Mouse (Mus musculus): ENCODE results near the gene 1700023F06Rik. TPM values are rescaled to one million over a fixed set of nuclear protein-coding genes. Genes with fewer than 3 reads are reported as not detected.

The 1700023F06Rik gene
- polyA plus RNA-seq (2014; fragmentation: Nextera tagmentation; extraction: Ambion mirVana), result 1.4 and 2.4 TPM in 2 replicates

DNA sequence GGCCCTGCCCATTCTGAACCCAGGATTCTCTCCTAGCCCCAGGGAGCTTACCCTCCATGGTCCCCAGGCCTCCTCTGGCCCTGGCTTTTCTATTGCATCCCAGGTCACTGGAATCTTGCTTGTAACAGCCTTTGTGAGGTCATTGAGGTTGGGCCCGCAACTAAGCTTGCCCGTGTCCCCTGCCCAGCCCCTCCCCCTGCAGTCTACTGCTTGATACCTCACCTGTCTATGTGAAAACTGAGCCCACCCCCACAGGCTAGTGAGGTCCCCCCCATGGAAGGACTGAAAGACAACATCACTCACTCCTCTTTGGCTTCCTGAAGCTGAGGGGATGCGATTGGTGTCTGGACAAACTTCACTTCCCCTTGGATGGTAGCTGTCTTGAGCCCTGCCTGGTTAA is at the start of gene 1700023F06Rik:
Gene 1700023F06Rik (minus strand): TSS at position 101 of the 400 bp plus-strand sequence.
- Histone ChIP-seq H3K36me3 (ENCODE audit: control insufficient read depth, insufficient read depth, low read length) (no peaks in the 10 kb centered on the region), H3K4me3 (ENCODE audit: low read depth, low read length) (no peak within 1 kb of the TSS), H3K9me3 (ENCODE audit: control insufficient read depth, low read length) (no peaks in the 10 kb centered on the region), H3K27me3 (ENCODE audit: control insufficient read depth, insufficient read depth, low read length) (no peaks in the 10 kb centered on the region), H3K4me1 (ENCODE audit: control insufficient read depth, insufficient read depth, low read length) (no peaks in the 10 kb centered on the region), H3K27ac (ENCODE audit: low read depth, low read length) (no peak within 1 kb of the TSS), H3K4me2 (ENCODE audit: low read depth, low read length) (no peak within 1 kb of the TSS), H3K9ac (replicated peaks; ENCODE audit: low read depth, low read length) (no peak within 1 kb of the TSS)
- ATAC-seq (ENCODE audit: low read depth), result no peak
- WGBS, result 83% methylated on average over 3 of the region's 3 CpGs

DNA sequence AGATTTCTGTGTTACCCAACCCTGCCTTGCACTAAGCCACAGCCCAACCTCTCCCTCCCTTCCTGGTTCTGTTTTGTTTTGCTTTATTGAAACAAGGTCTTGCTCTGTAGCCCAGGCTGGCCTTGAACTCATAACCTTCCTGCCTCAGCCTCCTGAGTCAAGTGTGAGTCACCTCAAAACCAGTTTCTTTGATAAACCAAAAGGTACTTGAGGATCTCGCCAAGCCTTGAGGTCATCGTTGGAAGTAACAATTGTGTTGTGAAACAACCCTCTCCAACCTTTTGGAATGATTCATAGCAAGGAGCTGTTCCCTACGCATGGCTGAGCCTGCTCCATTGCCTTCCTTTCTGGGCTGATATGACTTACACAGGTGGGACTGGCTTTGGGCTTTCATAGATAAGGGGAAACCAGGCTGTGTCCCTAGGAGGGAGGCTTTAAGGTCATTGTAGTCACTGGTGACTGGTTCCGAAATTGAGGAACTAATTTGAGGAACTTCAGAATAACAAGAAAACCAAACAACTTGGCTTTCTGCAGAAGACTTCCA is 49.7 kb upstream of the 1700023F06Rik start:
- Histone ChIP-seq H3K27me3 (ENCODE audit: control insufficient read depth, insufficient read depth, low read length) (no peaks in the 10 kb centered on the region), H3K4me3 (ENCODE audit: low read depth, low read length) (no peak overlapping the region), H3K27ac (ENCODE audit: low read depth, low read length) (no peak overlapping the region), H3K9me3 (ENCODE audit: control insufficient read depth, low read length) (no peaks in the 10 kb centered on the region), H3K4me1 (ENCODE audit: control insufficient read depth, insufficient read depth, low read length) (peaks cover 6% of the 10 kb centered on the region), H3K9ac (replicated peaks; ENCODE audit: low read depth, low read length) (no peak overlapping the region), H3K4me2 (ENCODE audit: low read depth, low read length) (no peak overlapping the region), H3K36me3 (ENCODE audit: control insufficient read depth, insufficient read depth, low read length) (no peaks in the 10 kb centered on the region)
- no peak for ATAC-seq (ENCODE audit: low read depth)
- 90% methylated on average over 4 of the region's 4 CpGs for WGBS

DNA sequence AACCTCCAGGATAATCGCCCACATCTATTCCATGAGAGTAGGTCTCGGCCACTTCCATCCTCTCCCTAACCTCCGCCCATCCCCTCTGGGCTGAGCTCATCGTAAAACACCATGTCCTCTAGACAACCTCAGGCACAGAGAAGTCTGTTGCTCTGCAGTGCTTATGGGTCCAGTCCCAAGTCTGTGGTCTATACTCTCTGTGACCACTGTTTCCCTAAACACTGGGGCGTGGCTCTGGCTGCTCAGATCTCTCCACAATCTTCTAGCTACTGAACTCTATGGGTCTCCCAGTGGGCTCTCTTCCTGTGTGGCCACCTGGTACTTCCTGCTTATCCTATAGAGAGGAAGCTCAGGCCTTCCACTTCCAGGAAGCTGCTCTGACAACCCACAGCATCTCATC is 45.2 kb upstream of the 1700023F06Rik start:
- H3K4me2 ChIP-seq (ENCODE audit: low read depth, low read length), result no peak overlapping the region
- no peak for ATAC-seq (ENCODE audit: low read depth)
- H3K36me3 ChIP-seq (ENCODE audit: control insufficient read depth, insufficient read depth, low read length), result no peaks in the 10 kb centered on the region
- H3K27ac ChIP-seq (ENCODE audit: low read depth, low read length), result no peak overlapping the region
- H3K4me1 ChIP-seq (ENCODE audit: control insufficient read depth, insufficient read depth, low read length), result no peaks in the 10 kb centered on the region
- no peaks in the 10 kb centered on the region for H3K27me3 ChIP-seq (ENCODE audit: control insufficient read depth, insufficient read depth, low read length)
- 77% methylated on average over 5 of the region's 5 CpGs for WGBS
- H3K9me3 ChIP-seq (ENCODE audit: control insufficient read depth, low read length), result no peaks in the 10 kb centered on the region
- H3K4me3 ChIP-seq (ENCODE audit: low read depth, low read length), result no peak overlapping the region
- no peak overlapping the region for H3K9ac ChIP-seq (replicated peaks; ENCODE audit: low read depth, low read length)

DNA sequence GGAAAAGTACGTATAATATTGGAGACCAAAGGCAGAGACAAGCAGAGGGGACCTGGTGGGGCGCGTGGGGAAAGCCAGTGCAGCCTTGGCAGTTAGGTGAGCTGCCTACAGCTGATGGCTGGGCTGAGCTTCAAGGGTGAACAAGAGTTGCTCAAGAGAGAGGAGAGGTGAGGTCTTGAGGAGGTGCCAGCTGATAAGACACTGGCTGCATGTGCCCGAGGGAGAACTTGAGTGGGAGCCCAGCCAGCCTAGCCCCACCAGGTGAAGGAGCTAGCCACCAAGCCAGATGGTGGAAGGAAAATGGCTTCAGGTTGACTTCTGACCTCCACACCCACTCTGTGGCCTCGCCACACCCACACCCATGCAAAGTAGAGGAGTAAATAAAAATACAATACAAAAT is 44.0 kb upstream of the 1700023F06Rik start:
- no peaks in the 10 kb centered on the region for H3K36me3 ChIP-seq (ENCODE audit: control insufficient read depth, insufficient read depth, low read length)
- no peak for ATAC-seq (ENCODE audit: low read depth)
- no peaks in the 10 kb centered on the region for H3K27me3 ChIP-seq (ENCODE audit: control insufficient read depth, insufficient read depth, low read length)
- 94% methylated on average over 5 of the region's 5 CpGs for WGBS
- no peak overlapping the region for H3K27ac ChIP-seq (ENCODE audit: low read depth, low read length)
- H3K4me3 ChIP-seq (ENCODE audit: low read depth, low read length), result no peak overlapping the region
- no peaks in the 10 kb centered on the region for H3K9me3 ChIP-seq (ENCODE audit: control insufficient read depth, low read length)
- H3K4me1 ChIP-seq (ENCODE audit: control insufficient read depth, insufficient read depth, low read length), result no peaks in the 10 kb centered on the region
- H3K9ac ChIP-seq (replicated peaks; ENCODE audit: low read depth, low read length), result no peak overlapping the region
- H3K4me2 ChIP-seq (ENCODE audit: low read depth, low read length), result no peak overlapping the region

DNA sequence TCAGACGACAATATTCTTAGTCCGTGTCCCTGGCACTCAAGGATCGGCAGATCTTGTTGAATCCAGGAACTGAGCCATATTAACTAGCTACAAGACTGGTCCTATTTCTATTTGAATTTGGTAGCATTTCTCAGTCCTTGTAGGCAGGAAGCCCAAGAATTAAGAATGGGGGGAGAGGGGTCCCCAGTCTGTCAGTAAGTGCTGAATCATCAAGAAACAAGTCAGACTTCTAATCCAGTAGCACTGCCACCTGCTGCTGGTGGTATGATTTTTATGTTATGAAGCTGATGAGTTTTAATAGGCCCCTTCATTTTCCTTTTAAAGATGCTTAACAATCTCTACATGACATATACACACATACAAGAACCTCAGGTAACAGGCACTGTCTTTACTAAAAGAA is 42.0 kb upstream of the 1700023F06Rik start:
- Histone ChIP-seq H3K27me3 (ENCODE audit: control insufficient read depth, insufficient read depth, low read length) (no peaks in the 10 kb centered on the region), H3K9ac (replicated peaks; ENCODE audit: low read depth, low read length) (no peak overlapping the region), H3K4me1 (ENCODE audit: control insufficient read depth, insufficient read depth, low read length) (peaks cover 6% of the 10 kb centered on the region; the same call in 1 of the 2 replicates), H3K4me2 (ENCODE audit: low read depth, low read length) (no peak overlapping the region), H3K9me3 (ENCODE audit: control insufficient read depth, low read length) (no peaks in the 10 kb centered on the region), H3K27ac (ENCODE audit: low read depth, low read length) (no peak overlapping the region), H3K36me3 (ENCODE audit: control insufficient read depth, insufficient read depth, low read length) (no peaks in the 10 kb centered on the region), H3K4me3 (ENCODE audit: low read depth, low read length) (no peak overlapping the region)
- WGBS, result 96% methylated on average over 3 of the region's 3 CpGs
- no peak for ATAC-seq (ENCODE audit: low read depth)

DNA sequence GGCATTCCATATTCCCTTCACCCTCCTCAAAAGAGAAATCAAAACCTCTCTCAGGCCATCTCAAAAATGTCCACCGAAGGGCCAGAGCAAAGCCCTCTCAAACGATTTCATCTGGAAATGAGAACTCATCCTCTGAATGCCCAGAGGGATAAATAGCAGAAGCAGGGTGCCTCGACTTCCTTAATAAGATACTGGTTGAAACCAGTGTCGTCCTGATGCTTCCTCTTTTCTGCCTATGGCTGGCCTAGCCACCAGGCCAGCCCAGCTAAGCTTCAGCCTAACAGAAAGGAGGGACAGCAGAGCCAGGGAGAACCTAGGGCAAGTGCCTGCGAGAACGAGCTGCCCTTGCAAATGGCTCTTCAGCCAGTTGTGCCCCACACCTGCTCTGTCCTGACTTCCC is 41.2 kb upstream of the 1700023F06Rik start:
- ATAC-seq (ENCODE audit: low read depth), result no peak
- no peaks in the 10 kb centered on the region for H3K27me3 ChIP-seq (ENCODE audit: control insufficient read depth, insufficient read depth, low read length)
- H3K9me3 ChIP-seq (ENCODE audit: control insufficient read depth, low read length), result no peaks in the 10 kb centered on the region
- peaks cover 6% of the 10 kb centered on the region; the same call in 1 of the 2 replicates for H3K4me1 ChIP-seq (ENCODE audit: control insufficient read depth, insufficient read depth, low read length)
- no peak overlapping the region for H3K4me3 ChIP-seq (ENCODE audit: low read depth, low read length)
- no peak overlapping the region for H3K9ac ChIP-seq (replicated peaks; ENCODE audit: low read depth, low read length)
- H3K27ac ChIP-seq (ENCODE audit: low read depth, low read length), result no peak overlapping the region
- no peaks in the 10 kb centered on the region for H3K36me3 ChIP-seq (ENCODE audit: control insufficient read depth, insufficient read depth, low read length)
- 80% methylated on average over 6 of the region's 6 CpGs for WGBS
- H3K4me2 ChIP-seq (ENCODE audit: low read depth, low read length), result no peak overlapping the region

GRCm38 (mm10) chr11:103248837-103249236 is 40.5 kb upstream of the 1700023F06Rik start:
- Histone ChIP-seq H3K36me3 (ENCODE audit: control insufficient read depth, insufficient read depth, low read length) (no peaks in the 10 kb centered on the region), H3K4me2 (ENCODE audit: low read depth, low read length) (no peak overlapping the region), H3K9me3 (ENCODE audit: control insufficient read depth, low read length) (no peaks in the 10 kb centered on the region), H3K27me3 (ENCODE audit: control insufficient read depth, insufficient read depth, low read length) (no peaks in the 10 kb centered on the region), H3K4me3 (ENCODE audit: low read depth, low read length) (no peak overlapping the region), H3K27ac (ENCODE audit: low read depth, low read length) (no peak overlapping the region), H3K9ac (replicated peaks; ENCODE audit: low read depth, low read length) (no peak overlapping the region), H3K4me1 (ENCODE audit: control insufficient read depth, insufficient read depth, low read length) (peaks cover 6% of the 10 kb centered on the region; the same call in 1 of the 2 replicates)
- 86% methylated on average over 5 of the region's 5 CpGs for WGBS
- no peak for ATAC-seq (ENCODE audit: low read depth)

DNA sequence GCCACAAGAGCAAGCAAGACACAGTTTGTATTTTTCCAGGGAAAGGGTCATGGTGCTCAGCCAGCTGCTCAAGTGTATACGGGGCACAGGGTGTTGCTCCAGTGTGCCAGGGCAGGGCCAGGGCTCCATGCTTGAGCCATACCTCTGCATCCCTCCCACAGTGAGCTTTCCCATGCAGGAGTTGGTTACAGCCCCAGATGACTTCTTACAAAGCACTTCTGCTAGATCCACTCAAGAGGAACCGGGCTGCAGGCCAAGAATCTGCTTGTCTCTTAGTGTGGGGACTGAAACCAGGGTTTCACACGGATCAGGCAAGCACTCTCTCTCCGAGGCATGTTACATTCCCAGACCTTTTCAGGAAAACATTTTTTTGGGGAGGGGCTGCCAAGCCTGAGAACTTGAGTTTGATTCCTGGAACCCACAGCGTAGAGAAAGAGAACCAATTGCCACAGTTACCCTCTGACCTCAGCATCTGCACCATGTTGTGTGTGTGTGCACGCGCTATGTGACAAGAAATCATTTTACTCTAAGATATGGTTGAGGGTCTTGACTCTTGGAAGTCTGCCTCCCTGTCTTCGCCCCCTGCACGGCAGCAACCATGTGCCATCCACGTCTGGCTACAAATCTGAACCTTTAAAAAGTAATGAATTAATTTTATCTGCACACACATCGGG is 39.3 kb upstream of the 1700023F06Rik start:
- Histone ChIP-seq H3K36me3 (ENCODE audit: control insufficient read depth, insufficient read depth, low read length) (no peaks in the 10 kb centered on the region), H3K4me3 (ENCODE audit: low read depth, low read length) (no peak overlapping the region), H3K9ac (replicated peaks; ENCODE audit: low read depth, low read length) (no peak overlapping the region), H3K4me2 (ENCODE audit: low read depth, low read length) (no peak overlapping the region), H3K9me3 (ENCODE audit: control insufficient read depth, low read length) (no peaks in the 10 kb centered on the region), H3K4me1 (ENCODE audit: control insufficient read depth, insufficient read depth, low read length) (peaks cover 6% of the 10 kb centered on the region; the same call in 1 of the 2 replicates), H3K27ac (ENCODE audit: low read depth, low read length) (peak overlapping the region; percentile 52; the same call in 1 of the 2 replicates), H3K27me3 (ENCODE audit: control insufficient read depth, insufficient read depth, low read length) (no peaks in the 10 kb centered on the region)
- WGBS, result 62% methylated on average over 11 of the region's 11 CpGs
- no peak for ATAC-seq (ENCODE audit: low read depth)

DNA sequence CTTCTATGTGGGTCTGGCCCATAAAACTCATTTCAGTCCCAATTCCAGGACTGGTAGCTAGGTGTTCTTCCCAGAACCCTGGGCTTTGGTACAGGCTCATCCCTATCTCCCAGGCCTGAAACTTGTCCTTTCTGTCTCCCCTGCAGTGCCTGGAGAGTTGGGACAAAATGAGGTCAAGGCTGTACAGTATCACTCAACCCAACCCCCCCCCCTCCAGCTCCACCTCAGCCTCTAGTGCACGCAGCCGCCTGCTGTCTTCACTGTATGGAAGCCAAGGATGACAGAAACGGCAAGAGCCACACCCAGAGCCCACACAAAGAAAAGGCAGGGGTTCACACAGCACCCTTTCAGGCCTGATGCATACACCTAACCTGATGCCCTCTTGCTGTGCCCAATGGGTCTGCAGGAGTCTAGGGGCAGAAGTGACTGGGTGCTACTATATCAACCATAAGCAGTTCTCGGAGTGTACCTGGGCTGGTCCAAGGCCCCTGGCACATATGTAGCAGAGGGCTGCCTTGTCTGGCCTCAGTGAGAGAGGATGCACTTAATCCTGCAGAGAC is 38.5 kb upstream of the 1700023F06Rik start:
- no peak for ATAC-seq (ENCODE audit: low read depth)
- Histone ChIP-seq H3K9ac (replicated peaks; ENCODE audit: low read depth, low read length) (no peak overlapping the region), H3K27ac (ENCODE audit: low read depth, low read length) (no peak overlapping the region), H3K27me3 (ENCODE audit: control insufficient read depth, insufficient read depth, low read length) (no peaks in the 10 kb centered on the region), H3K4me2 (ENCODE audit: low read depth, low read length) (no peak overlapping the region), H3K36me3 (ENCODE audit: control insufficient read depth, insufficient read depth, low read length) (no peaks in the 10 kb centered on the region), H3K9me3 (ENCODE audit: control insufficient read depth, low read length) (no peaks in the 10 kb centered on the region), H3K4me3 (ENCODE audit: low read depth, low read length) (no peak overlapping the region), H3K4me1 (ENCODE audit: control insufficient read depth, insufficient read depth, low read length) (peaks cover 6% of the 10 kb centered on the region; the same call in 1 of the 2 replicates)
- 77% methylated on average over 4 of the region's 4 CpGs for WGBS
